Mouse (Mus musculus) embryonic facial prominence, embryonic 15.5 days (tissue): ENCODE measurements around the gene Olfr1039. TPM values are rescaled to one million over a fixed set of nuclear protein-coding genes. Genes with fewer than 3 reads are reported as not detected.
"Not testable (repeated sequence)": the region's sequence is repeated elsewhere in the genome, so short reads cannot be mapped to it uniquely, and the experiment has no call there.

Experiments
- ATAC-seq: fragments of 200-750 bp; cut with Nextera tagmentation; 2 replicates; pipeline ENCODE4 v1.8.0; 2017; ENCODE audit warnings: low read depth, moderate TSS enrichment; ENCODE audit not compliant: insufficient number of reproducible peaks, low FRiP score, low TSS enrichment
- H3K27ac ChIP-seq: fragments of 300-500 bp; sonication (generic); replicated peaks from 2 replicates; pipeline ENCODE4 v1.5.1; 2015; ENCODE audit warnings: mild to moderate bottlenecking, inconsistent platforms
- H3K27me3 ChIP-seq: fragments of 300-500 bp; sonication (generic); 2 replicates; pipeline ENCODE4 v1.6.1; 2015; ENCODE audit warnings: inconsistent platforms
- H3K36me3 ChIP-seq: fragments of 300-500 bp; sonication (generic); 2 replicates; pipeline ENCODE4 v1.6.1; 2015; ENCODE audit warnings: mild to moderate bottlenecking, inconsistent platforms
- H3K4me1 ChIP-seq: fragments of 300-500 bp; sonication (generic); 2 replicates; pipeline ENCODE4 v1.6.1; 2015; ENCODE audit warnings: inconsistent platforms
- H3K4me2 ChIP-seq: fragments of 300-500 bp; sonication (generic); replicated peaks from 2 replicates; pipeline ENCODE4 v1.6.1; 2015; ENCODE audit warnings: mild to moderate bottlenecking, inconsistent platforms
- H3K4me3 ChIP-seq: fragments of 300-500 bp; sonication (generic); replicated peaks from 2 replicates; pipeline ENCODE4 v1.5.1; 2015; ENCODE audit warnings: mild to moderate bottlenecking, inconsistent platforms
- H3K9ac ChIP-seq: fragments of 300-500 bp; sonication (generic); 2 replicates; pipeline ENCODE4 v1.6.1; 2015; ENCODE audit warnings: inconsistent platforms
- H3K9me3 ChIP-seq: fragments of 300-500 bp; sonication (generic); replicated peaks from 2 replicates; pipeline ENCODE4 v1.6.1; 2016; ENCODE audit warnings: inconsistent platforms
- WGBS: fragments of 180-500 bp; shearing (Covaris S2); methylation state at CpG from one replicate; pipeline ENCODE4 v1.1.7; 2015; 5-methylcytosine and 5-hydroxymethylcytosine counted together
- polyA plus RNA-seq: library from polyadenylated mRNA; unstranded; fragments of >200 nt; fragmentation: Nextera tagmentation; extraction: Ambion mirVana; gene quantifications from 2 replicates; pipeline ENCODE4 v1.2.1, GENCODE M21; 2015

Olfr1039 gene
- 0.05 TPM in 1 of 2 replicates, not detected in the other for polyA plus RNA-seq

DNA sequence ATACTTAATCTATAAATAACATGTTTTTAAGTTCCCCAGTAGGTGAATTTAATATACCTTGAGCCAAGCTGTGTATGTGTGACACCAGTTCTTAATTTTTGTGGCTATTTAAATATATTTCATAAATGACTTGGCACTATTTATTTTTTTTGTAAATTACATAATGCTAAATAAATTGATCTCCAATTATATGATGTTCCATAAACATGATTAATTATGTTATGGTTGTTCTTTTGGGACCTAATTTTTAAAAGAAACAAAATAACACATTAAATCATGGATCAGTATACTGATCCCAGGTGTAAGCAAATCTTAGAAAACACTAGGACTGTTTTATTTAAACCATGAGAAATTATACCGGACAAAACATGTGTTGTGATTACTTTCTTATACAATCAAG, at the start of gene Olfr1039:
Olfr1039 (minus strand) TSS at position 101 of the 400 bp plus-strand sequence.
- WGBS = 88% methylated on average over 1 of the region's 1 CpGs
- H3K9me3 ChIP-seq = no peaks in the 10 kb centered on the region
- H3K4me1 ChIP-seq = no peaks in the 10 kb centered on the region
- no peak within 1 kb of the TSS for H3K27ac ChIP-seq
- H3K9ac ChIP-seq = no peak within 1 kb of the TSS
- H3K36me3 ChIP-seq = no peaks in the 10 kb centered on the region
- H3K4me3 ChIP-seq = no peak within 1 kb of the TSS
- no peak within 1 kb of the TSS for H3K4me2 ChIP-seq
- no peaks in the 10 kb centered on the region for H3K27me3 ChIP-seq
- ATAC-seq = no peak

DNA sequence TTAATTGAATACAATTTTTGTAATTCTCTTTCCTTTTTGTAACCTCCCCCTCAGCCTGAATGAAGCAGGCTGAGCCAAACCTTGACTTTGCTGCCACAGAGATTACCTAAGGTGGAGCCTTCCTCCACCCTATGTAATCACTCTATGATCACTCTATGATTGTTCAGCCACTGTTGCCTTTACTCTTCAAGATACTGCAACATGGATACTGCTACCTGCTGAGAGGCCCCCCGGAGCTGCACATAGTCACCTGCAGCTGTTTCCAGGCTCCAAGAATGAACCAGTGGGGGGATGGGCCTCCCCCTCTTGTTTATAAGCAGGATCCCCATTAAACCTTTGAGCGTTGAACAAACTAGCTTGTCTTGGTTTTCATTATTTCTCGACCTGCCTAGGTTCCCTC, 44.2 kb upstream of the Olfr1039 start:
- H3K4me3 ChIP-seq = no peak overlapping the region
- WGBS = 69% methylated on average over 3 of the region's 3 CpGs
- no peaks in the 10 kb centered on the region for H3K27me3 ChIP-seq
- H3K9ac ChIP-seq = no peak overlapping the region
- no peak overlapping the region for H3K27ac ChIP-seq
- H3K4me2 ChIP-seq = no peak overlapping the region
- no peaks in the 10 kb centered on the region for H3K36me3 ChIP-seq
- no peaks in the 10 kb centered on the region for H3K4me1 ChIP-seq
- no peak for ATAC-seq
- H3K9me3 ChIP-seq = no peaks in the 10 kb centered on the region

DNA sequence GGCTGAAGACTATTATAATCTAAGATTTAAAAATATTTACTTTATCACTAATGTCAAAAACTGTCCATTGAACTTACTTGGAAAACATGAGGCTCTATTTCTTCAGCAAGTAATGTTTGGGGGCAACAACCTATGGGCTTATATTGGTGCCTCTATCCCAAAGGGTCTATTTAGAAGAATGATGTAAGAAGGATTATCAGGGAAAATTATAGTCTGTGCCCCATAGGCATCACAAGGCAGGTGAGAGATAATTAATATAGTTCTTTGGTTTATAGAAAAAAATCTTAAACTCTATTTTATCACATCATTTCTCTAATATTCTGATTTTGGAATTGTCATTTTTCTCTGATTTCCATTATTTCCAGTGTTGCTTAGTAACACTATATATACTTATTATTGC, 42.0 kb upstream of the Olfr1039 start, which contains the start of gene Olfr1044:
Olfr1044 (minus strand) TSS at position 101 of the 400 bp plus-strand sequence.
- Histone ChIP-seq H3K9ac (no peak within 1 kb of the TSS), H3K27me3 (no peaks in the 10 kb centered on the region), H3K4me3 (no peak within 1 kb of the TSS), H3K36me3 (no peaks in the 10 kb centered on the region), H3K27ac (no peak within 1 kb of the TSS), H3K4me2 (no peak within 1 kb of the TSS), H3K4me1 (no peaks in the 10 kb centered on the region), H3K9me3 (no peaks in the 10 kb centered on the region)
- ATAC-seq = no peak

DNA sequence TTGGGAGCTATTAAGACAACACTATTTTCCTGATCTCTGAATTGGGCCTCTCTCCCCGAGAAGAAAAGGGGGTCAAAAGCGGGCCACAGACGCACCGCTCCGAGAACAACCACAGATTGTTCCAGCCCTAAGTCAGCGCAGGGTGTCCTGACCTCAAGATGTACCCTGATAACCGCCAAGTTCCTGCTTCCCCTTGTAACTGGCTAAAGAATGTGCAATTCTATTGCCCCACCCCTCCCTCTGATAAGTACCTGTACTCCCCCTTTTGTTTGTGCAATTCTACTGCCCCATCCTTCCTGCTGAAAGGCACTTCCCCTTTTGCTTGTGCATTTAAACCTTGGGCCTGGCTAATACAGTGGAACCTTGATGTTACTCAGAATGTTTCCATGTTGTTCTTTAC, 39.7 kb upstream of the Olfr1039 start:
- H3K9me3 ChIP-seq, H3K36me3 ChIP-seq, H3K4me3 ChIP-seq, H3K9ac ChIP-seq, H3K27ac ChIP-seq, H3K4me1 ChIP-seq, H3K27me3 ChIP-seq, ATAC-seq, H3K4me2 ChIP-seq: not testable (repeated sequence)
- WGBS = 70% methylated on average over 7 of the region's 7 CpGs

DNA sequence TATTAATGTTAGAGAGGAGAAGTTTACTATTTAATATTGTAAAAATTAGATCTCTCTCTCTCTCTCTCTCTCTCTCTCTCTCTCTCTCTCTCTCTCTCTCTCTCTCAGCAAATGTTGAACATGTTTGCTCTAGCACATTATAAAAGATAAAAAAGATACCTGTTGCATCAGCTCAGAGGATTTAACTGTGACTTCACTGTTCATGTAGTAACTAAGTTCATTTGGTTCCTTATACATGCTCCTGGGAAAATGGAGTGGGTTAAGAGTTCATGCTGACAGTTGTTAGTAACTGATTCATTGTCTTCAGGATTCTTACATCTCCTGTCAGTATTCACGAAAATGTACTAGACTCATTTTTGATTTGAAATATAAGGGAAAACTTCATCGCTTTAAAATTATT, 31.7 kb upstream of the Olfr1039 start, which contains the start of gene Olfr1043:
Olfr1043 (minus strand) TSS at position 101 of the 400 bp plus-strand sequence.
- H3K27me3 ChIP-seq = no peaks in the 10 kb centered on the region
- no peak within 1 kb of the TSS for H3K4me3 ChIP-seq
- H3K4me2 ChIP-seq = no peak within 1 kb of the TSS
- ATAC-seq = no peak
- H3K9me3 ChIP-seq = no peaks in the 10 kb centered on the region
- WGBS = 89% methylated on average over 2 of the region's 2 CpGs
- no peak within 1 kb of the TSS for H3K27ac ChIP-seq
- H3K9ac ChIP-seq = no peak within 1 kb of the TSS
- no peaks in the 10 kb centered on the region for H3K36me3 ChIP-seq
- H3K4me1 ChIP-seq = no peaks in the 10 kb centered on the region

DNA sequence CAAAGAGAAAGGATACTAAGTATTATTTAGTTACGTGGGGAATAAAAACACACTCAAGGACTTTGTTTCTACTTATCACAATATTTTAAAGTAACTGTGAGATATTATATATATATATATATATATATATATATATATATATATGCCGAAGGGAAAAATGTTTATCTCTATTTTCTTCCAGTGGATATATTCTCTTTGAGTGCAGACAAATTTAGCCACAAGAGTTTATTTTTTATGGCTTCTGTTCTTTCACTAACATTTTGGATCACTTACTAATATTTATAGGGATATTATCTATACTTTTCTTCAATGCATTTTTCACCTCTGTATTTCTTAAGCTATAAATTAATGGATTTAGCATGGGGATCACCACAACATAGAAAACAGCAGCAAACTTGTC, 26.0 kb upstream of the Olfr1039 start, which contains the start of gene Olfr1042:
Olfr1042 (minus strand) TSS at position 101 of the 400 bp plus-strand sequence.
- H3K9ac ChIP-seq = no peak within 1 kb of the TSS
- no peak for ATAC-seq
- H3K27ac ChIP-seq = no peak within 1 kb of the TSS
- H3K4me2 ChIP-seq = no peak within 1 kb of the TSS
- H3K27me3 ChIP-seq = no peaks in the 10 kb centered on the region
- H3K36me3 ChIP-seq = no peaks in the 10 kb centered on the region
- H3K4me1 ChIP-seq = no peaks in the 10 kb centered on the region
- H3K4me3 ChIP-seq = no peak within 1 kb of the TSS
- H3K9me3 ChIP-seq = no peaks in the 10 kb centered on the region
- WGBS = 90% methylated on average over 2 of the region's 2 CpGs

DNA sequence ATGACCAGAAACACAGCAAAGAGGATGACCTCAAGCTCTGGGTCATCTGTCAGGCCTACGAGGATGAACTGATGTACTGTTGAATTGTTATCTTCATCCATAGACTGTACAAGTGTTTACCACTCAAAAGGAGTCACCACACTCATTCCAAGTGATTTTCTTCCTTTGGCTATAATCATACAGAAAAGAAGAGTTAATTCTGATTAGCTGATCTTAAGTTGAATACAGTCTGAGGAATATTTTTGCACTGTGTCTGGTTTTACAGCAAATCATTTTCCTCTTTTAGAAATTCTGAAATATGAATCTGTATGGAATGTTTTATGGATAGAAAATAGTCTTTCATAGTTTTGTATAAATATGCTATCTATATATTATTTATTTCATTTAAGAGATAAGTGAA, 10.9 kb upstream of the Olfr1039 start, which contains the start of gene Olfr1040:
Olfr1040 (minus strand) TSS at position 101 of the 400 bp plus-strand sequence.
- Histone ChIP-seq H3K27ac (no peak within 1 kb of the TSS), H3K36me3 (no peaks in the 10 kb centered on the region), H3K4me1 (no peaks in the 10 kb centered on the region), H3K9ac (no peak within 1 kb of the TSS), H3K4me2 (no peak within 1 kb of the TSS), H3K27me3 (no peaks in the 10 kb centered on the region), H3K4me3 (no peak within 1 kb of the TSS), H3K9me3 (no peaks in the 10 kb centered on the region)
- WGBS = 90% methylated on average over 1 of the region's 1 CpGs
- no peak for ATAC-seq

DNA sequence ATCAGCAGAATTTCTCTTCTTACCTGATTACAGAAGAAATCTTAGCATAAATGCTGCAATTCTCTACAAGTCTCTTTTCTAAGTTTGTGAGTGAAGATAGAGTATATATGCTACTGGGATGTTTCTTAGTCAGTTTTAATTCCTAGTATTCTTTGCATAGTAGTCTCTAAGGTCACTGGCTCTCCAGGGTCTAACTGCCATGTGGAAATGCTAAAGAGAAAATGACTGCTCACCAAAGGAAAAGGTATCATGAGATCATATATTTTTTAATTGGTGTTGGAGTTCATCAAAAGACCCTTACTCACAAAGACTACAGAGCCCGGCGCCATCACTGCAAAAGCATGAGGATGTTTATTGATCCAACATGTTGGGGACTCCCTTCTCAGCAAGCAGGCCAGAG, 48.4 kb downstream of the Olfr1039 start, which contains the start of gene Olfr1037:
Olfr1037 (minus strand) TSS at position 101 of the 400 bp plus-strand sequence.
- Histone ChIP-seq H3K27ac (no peak within 1 kb of the TSS), H3K4me1 (no peaks in the 10 kb centered on the region), H3K9me3 (no peaks in the 10 kb centered on the region), H3K4me3 (no peak within 1 kb of the TSS), H3K4me2 (no peak within 1 kb of the TSS), H3K9ac (no peak within 1 kb of the TSS), H3K27me3 (no peaks in the 10 kb centered on the region), H3K36me3 (no peaks in the 10 kb centered on the region)
- WGBS = 83% methylated on average over 2 of the region's 2 CpGs
- ATAC-seq = no peak

DNA sequence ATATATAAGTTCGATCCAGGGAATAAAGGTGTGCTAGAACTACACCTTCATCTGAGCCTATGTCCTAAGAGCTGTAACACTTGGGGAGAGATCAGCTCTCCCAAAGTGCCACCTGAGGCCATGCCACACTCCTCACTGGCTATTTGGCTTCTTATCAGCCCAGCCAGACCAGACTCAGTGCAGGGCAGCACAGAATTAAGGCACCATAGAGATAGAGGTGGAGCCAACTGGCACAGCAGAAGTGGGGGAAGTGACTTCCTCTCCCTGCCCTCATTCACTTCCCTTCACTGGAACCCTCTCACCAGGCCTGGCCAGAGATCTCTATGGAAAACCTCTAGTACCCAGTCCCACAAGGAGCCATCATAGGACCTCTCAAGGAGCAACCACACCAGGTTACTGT, 55.2 kb downstream of the Olfr1039 start:
- not testable (repeated sequence) for ATAC-seq, H3K27ac ChIP-seq
- 94% methylated on average over 1 of the region's 1 CpGs for WGBS

More for the DNA sequence above, 55.2 kb downstream of the Olfr1039 start:
- not testable (repeated sequence) for H3K36me3 ChIP-seq, H3K4me2 ChIP-seq, H3K9me3 ChIP-seq, H3K4me1 ChIP-seq, H3K27me3 ChIP-seq, H3K4me3 ChIP-seq, H3K9ac ChIP-seq

Other genes starting within 250 kb of the Olfr1039 start
- gene Olfr1024, start 230.9 kb downstream of the Olfr1039 start, polyA plus RNA-seq = not detected in 2 replicates
- 0.59 and 0.84 TPM in 2 replicates for gene Olfr1025-ps1, start 220.7 kb downstream of the Olfr1039 start, polyA plus RNA-seq
- 0.38 and 0.69 TPM in 2 replicates for gene Olfr1026, start 214.4 kb downstream of the Olfr1039 start, polyA plus RNA-seq
- gene Olfr1028, start 185.5 kb downstream of the Olfr1039 start, polyA plus RNA-seq = 0.09 and 0.17 TPM in 2 replicates
- gene Olfr1029, start 162.0 kb downstream of the Olfr1039 start, polyA plus RNA-seq = 0.08 and 0.17 TPM in 2 replicates
- gene Olfr1030, start 156.7 kb downstream of the Olfr1039 start, polyA plus RNA-seq = 0.11 and 0.12 TPM in 2 replicates
- 0.37 and 0.39 TPM in 2 replicates for gene Olfr1031, start 145.6 kb downstream of the Olfr1039 start, polyA plus RNA-seq
- 0.27 TPM in 1 of 2 replicates, not detected in the other for gene Olfr1032, start 130.4 kb downstream of the Olfr1039 start, polyA plus RNA-seq
- gene Olfr1033, start 115.3 kb downstream of the Olfr1039 start, polyA plus RNA-seq = 0.14 and 0.79 TPM in 2 replicates
- gene Olfr1034, start 90.1 kb downstream of the Olfr1039 start, polyA plus RNA-seq = 0.04 and 0.09 TPM in 2 replicates
- not detected in 2 replicates for gene Olfr1036, start 61.9 kb downstream of the Olfr1039 start, polyA plus RNA-seq
- gene Olfr1037, start 48.5 kb downstream of the Olfr1039 start, polyA plus RNA-seq = 0.14 TPM in 1 of 2 replicates, not detected in the other
- gene Olfr1040, start 10.8 kb upstream of the Olfr1039 start, polyA plus RNA-seq = not detected in 2 replicates
- gene Olfr1042, start 25.9 kb upstream of the Olfr1039 start, polyA plus RNA-seq = not detected in 2 replicates
- gene Olfr1043, start 31.6 kb upstream of the Olfr1039 start, polyA plus RNA-seq = not detected in 2 replicates
- gene Olfr1044, start 41.9 kb upstream of the Olfr1039 start, polyA plus RNA-seq = 0.24 TPM in 2 replicates
- 0.20 TPM in 1 of 2 replicates, not detected in the other for gene Olfr52, start 49.8 kb upstream of the Olfr1039 start, polyA plus RNA-seq
- 0.09 TPM in 1 of 2 replicates, not detected in the other for gene Olfr1045, start 67.1 kb upstream of the Olfr1039 start, polyA plus RNA-seq
- gene Olfr1046, start 83.4 kb upstream of the Olfr1039 start, polyA plus RNA-seq = 0.12 and 0.52 TPM in 2 replicates
- 0.24 and 0.56 TPM in 2 replicates for gene Olfr1047, start 95.5 kb upstream of the Olfr1039 start, polyA plus RNA-seq
- gene Olfr1048, start 104.4 kb upstream of the Olfr1039 start, polyA plus RNA-seq = 0.20 TPM in 1 of 2 replicates, not detected in the other
- gene Olfr1049, start 122.4 kb upstream of the Olfr1039 start, polyA plus RNA-seq = not detected in 2 replicates
- not detected in 2 replicates for gene Olfr1051, start 143.2 kb upstream of the Olfr1039 start, polyA plus RNA-seq
- 0.12 and 0.23 TPM in 2 replicates for gene Olfr1052, start 156.5 kb upstream of the Olfr1039 start, polyA plus RNA-seq
- not detected in 2 replicates for gene Olfr1053, start 179.4 kb upstream of the Olfr1039 start, polyA plus RNA-seq
- gene Olfr1054, start 199.5 kb upstream of the Olfr1039 start, polyA plus RNA-seq = 0.29 and 0.38 TPM in 2 replicates
- gene Olfr1055, start 214.4 kb upstream of the Olfr1039 start, polyA plus RNA-seq = not detected in 2 replicates
- 0.44 TPM in 1 of 2 replicates, not detected in the other for gene Olfr1056, start 226.5 kb upstream of the Olfr1039 start, polyA plus RNA-seq
- 0.05 TPM in 1 of 2 replicates, not detected in the other for gene Olfr1057, start 242.5 kb upstream of the Olfr1039 start, polyA plus RNA-seq